Mouse (Mus musculus) adrenal gland, adult 18-20 months (tissue): ENCODE data around the gene Rpa1. TPM values are rescaled to one million over a fixed set of nuclear protein-coding genes. Genes with fewer than 3 reads are reported as not detected.
A peak's percentile ranks its signal among the peaks of the same experiment; 100 is the strongest.
"Not testable (repeated sequence)": the region's sequence is repeated elsewhere in the genome, so short reads cannot be mapped to it uniquely, and the experiment has no call there.

Experiments used
- DNase-seq, 2 experiments: peaks; one replicate each; pipeline ENCODE4 v3.0.0; 2021 to 2022; ENCODE audit warnings: low spot score in 2 of 2
- total RNA-seq, 2 experiments: library from RNA; stranded (reverse); gene quantifications; 1 replicate in 1 of 2; 2 replicates in 1 of 2; pipeline ENCODE4 v1.2.3; 2021

Rpa1 gene
- total RNA-seq, 2 experiments from 2014 or later, result 39.7 to 42.2 TPM

- no peak for DNase-seq
These were observed 23.7 kb downstream of the Rpa1 start for GRCm38 (mm10) chr11:75324433-75324832.

DNA sequence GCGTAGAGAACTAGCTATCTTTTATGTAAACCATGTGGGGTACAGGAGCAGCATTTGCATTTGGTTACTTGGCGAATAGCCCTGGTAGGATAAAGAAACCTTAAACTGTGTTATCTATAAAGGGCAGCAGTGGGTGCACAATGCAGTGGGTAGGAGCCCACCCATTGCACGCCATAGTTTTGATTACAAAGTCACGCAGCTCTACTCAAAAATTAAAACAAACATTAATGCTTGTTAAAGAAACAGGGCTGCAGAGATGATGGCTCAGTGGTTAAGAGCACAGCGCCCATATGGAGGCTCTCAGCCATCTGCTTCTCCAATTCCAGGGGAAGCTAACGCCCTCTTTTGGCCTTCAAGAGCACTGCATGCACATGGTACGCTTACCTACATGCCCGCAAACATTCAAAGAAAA is 24.8 kb downstream of the Rpa1 start:
- no peak for DNase-seq

- no peak for DNase-seq
These were observed 28.9 kb downstream of the Rpa1 start for GRCm38 (mm10) chr11:75319246-75319645.

DNA sequence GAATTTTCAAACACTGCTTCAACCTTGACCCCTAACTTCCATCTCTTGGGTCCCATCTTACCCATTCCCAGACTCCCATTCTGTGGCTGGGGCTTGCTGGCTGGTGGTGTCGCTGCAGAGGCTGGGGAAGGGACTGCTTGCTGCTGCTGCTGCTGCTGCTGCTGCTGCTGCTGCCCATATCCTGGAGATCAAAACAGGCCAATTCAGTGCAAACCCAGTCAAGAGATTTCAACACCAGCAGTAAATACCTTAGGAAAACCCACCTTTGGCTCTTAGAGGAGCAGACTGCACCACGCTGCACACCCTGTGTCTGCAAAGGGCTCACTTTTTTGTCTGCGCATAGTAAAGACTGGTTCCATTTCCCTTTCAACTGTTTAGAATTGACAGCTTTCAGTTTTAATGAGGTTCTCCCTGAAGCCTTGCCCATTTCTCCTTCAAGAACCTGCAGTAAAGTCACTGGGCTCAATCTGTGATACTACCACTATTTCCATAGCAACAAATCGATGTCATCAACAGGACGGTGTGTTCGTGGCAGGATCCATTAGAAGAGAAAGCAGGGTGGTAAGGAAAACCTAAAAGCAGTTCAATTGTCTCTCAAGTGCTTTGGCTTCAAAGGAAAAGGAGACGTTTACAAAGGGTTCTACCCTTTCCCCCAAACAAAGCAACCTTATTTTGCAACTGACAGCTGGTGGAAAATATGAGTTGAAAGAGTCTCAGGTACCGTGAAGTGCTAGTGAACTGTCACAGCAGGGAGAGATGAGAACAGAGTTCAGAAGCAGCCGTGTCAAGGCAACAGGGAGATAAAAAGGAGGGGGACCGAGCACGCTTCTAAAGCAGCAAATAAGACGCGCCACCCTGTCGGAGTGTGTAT is 29.5 kb downstream of the Rpa1 start:
- no peak for DNase-seq

- DNase-seq, result no peak
These were observed 34.3 kb downstream of the Rpa1 start for GRCm38 (mm10) chr11:75313834-75314233.

GRCm38 (mm10) chr11:75311751-75312150 is 36.4 kb downstream of the Rpa1 start:
- no peak for DNase-seq

DNA sequence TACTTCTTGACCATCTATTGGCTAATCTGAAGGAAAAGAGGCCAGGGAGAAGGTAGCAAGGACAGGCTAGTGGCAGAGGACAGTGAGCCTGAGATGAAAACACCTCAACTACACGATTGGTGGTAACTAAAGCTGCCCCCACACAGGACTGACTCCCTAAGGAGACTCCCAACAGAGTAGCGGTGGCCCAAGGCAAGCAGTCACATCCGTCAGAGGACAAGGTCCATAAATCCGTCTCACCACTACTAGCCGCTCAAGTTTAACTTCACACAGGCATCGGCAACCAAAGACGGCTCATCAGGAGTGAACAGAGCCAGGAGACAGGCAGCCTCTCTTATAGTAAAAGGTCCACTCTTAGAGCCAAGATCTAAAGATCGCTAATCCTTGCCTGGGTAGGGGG is 37.3 kb downstream of the Rpa1 start:
- no peak for DNase-seq

DNA sequence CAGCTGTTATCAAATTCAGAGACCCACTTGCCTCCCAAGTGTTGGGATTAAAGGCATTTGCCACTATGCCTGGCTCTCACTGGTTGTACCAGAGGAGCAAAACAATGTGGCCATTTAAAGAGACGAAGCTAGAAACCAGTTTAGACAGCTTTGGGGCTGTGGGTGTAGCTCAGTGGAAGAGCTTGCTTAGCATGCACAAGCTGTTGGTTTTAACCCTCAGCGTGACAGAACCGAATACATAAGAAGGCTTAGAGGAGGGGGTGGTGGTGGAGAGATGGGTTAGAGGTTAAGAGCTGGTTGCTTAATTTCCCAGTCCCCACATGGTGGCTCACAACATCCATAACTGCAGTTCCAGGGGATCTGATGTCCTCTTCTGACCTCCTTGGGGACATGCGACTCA is 39.5 kb downstream of the Rpa1 start:
- DNase-seq, result no peak

DNA sequence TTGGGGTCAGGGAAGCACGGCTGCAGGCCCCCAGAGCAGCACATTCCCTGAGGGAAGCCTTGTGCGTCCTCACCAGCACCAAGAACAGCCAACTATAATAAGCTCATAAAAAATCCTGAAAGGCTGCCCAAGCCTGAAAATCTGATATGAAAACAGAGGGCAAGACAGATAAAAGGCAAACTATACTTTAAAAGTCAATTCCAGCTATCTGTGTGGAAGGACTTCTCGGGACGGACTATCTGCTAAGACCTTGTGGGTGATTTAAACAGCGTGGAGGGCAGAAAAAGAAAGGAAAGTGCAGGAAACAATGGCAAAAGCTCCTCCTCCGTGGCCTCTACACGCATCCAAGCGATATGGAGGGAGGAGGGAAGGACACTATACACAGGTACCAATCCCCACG is 43.3 kb downstream of the Rpa1 start:
- DNase-seq, result no peak

DNA sequence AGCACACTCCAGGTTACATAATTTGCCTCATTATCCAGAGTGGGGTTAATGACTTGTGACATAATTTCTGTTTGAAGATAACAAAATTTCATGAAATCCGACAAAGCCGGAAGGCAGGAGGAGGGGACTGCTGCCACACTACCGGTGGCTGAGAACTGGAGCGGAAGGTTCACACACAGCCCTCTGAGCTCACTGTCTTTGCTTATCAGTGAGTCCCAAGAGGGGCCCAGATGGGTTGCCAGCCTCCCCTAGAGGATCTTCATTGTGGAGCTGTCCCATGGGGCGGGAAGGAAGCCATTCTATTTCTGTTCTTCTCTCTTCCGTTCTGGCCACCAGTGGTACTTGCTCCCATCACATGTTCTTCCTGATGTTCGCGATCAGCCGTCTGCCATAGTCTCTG is 47.2 kb downstream of the Rpa1 start:
- no peak for DNase-seq

GRCm38 (mm10) chr11:75299786-75300185 is 48.3 kb downstream of the Rpa1 start:
- no peak for DNase-seq

DNA sequence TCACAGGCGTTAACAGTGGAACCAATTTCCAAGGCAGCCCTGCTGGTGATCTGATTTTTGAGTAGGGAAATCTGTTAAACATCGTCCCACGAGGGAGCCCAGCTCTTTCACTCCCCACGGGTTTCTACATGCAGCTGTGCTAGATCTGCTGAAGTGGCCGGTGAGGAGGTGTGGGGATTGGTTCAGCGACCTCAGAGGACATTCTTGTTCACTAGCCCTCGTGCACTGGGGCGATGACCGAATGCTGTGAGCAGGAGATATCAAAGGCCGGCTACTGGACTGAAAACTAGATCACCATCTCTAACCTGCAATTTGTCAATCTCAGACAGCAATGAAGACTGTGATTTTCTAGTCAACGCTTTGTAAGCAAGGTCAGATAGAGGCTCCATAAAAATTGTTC is 49.6 kb downstream of the Rpa1 start:
- no peak for DNase-seq

DNA sequence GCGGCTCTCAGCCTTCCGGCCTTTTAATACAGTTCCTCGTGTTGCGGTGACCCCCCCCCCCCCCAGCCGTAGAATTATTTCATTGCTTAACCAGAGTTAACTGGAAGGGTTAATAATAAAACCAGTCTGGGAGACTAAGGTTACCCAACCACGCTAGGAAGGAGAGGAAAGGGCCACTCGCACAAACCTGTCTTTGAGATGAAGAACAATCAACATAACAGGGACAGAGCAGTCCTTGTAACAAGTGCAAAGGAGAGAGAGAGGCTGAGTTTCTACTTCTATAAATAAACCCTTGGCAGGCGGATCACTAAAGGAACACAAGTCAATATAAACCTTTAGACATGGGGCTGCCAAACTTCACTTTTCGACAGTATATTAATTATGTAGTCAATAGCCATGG is 50.5 kb downstream of the Rpa1 start:
- DNase-seq, result no peak

GRCm38 (mm10) chr11:75296406-75297005 is 51.6 kb downstream of the Rpa1 start:
- no peak for DNase-seq

- not testable (repeated sequence) for DNase-seq
These were observed 52.6 kb downstream of the Rpa1 start for GRCm38 (mm10) chr11:75295534-75295933.

- DNase-seq, result no peak
These were observed 53.3 kb downstream of the Rpa1 start for GRCm38 (mm10) chr11:75294862-75295261.

DNA sequence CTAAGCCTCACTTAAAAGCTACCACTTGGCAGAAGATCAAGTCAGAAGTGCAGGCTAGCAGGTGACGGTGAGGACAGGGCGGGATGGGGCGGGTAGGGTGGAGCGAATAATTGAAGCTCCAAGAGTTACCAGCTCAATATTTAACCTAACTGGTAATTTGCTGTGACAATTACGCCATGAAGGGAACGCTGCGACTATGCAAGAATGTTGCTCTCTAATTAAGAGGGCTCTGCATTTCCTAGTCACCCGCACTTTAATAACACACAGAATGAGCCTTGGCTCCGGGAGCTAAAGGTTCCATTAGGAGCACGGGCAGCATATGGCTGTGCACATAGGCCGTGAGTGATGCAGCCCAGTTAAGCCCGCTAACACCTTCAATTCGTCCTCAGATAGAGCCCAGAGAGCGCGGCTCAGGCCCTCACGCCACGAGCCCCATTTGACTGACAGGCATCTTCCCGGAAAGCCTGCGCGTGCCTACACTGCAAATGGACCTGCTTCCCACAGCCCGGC is 54.2 kb downstream of the Rpa1 start:
- no peak for DNase-seq

- DNase-seq, result no peak
These were observed 55.8 kb downstream of the Rpa1 start for GRCm38 (mm10) chr11:75292281-75292680.

- no peak for DNase-seq
These were observed 56.5 kb downstream of the Rpa1 start for GRCm38 (mm10) chr11:75291389-75292215.

- DNase-seq, result peak; percentile 90 to 93
These were observed 57.4 kb downstream of the Rpa1 start for GRCm38 (mm10) chr11:75290566-75291271.

DNA sequence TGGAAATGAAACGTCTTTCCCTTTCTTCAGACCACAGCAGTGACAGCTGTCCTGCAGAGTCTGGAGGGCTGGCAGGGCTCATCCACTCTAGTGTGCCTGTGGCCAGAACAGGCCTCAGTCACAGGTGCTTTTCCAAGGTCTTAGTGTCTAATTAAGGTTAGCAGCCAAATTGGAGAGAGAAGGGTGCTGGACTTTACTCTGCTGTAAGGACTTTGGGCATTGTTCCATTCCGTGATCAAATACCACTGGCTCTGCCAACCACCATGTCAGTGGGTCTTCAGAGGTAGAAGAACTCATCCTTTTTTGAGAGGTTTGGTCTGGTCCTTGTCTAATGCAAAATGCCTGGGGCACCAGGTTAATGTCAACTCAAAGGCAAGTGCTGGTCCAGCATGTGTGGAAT is 59.0 kb downstream of the Rpa1 start:
- DNase-seq, result no peak
